Mouse (Mus musculus): ENCODE results near the gene Ift140. TPM values are rescaled to one million over a fixed set of nuclear protein-coding genes. Genes with fewer than 3 reads are reported as not detected.

The Ift140 gene
- polyA plus RNA-seq, 2 experiments, result 15.3 to 18.5 TPM

- no peak overlapping the region for H3K4me3 ChIP-seq (replicated peaks; ENCODE audit: low read length)
- H3K9me3 ChIP-seq (ENCODE audit: control insufficient read depth, low read length), result no peaks in the 10 kb centered on the region
- no peak for TF ChIP-seq POLR2A (IDR thresholded peaks at IDR 0.05; ENCODE audit: borderline replicate concordance, extremely low read depth, insufficient read depth, insufficient read length)
- H3K4me1 ChIP-seq (ENCODE audit: control insufficient read depth, insufficient read depth, low read length), result no peaks in the 10 kb centered on the region
- H3K9ac ChIP-seq (ENCODE audit: low read depth, low read length, severe bottlenecking), result no peak overlapping the region
- no peaks in the 10 kb centered on the region for H3K27me3 ChIP-seq (ENCODE audit: control insufficient read depth, insufficient read depth, low read length)
- H3K36me3 ChIP-seq (ENCODE audit: control insufficient read depth, insufficient read depth, low read length), result peaks cover 28% of the 10 kb centered on the region
- no peak overlapping the region for H3K4me2 ChIP-seq (replicated peaks; ENCODE audit: low read depth, low read length, severe bottlenecking)
- H3K27ac ChIP-seq (replicated peaks; ENCODE audit: low read depth, low read length), result no peak overlapping the region
- 91% methylated on average over 10 of the region's 10 CpGs for WGBS
- DNase-seq (ENCODE audit: low spot score) (no peak), ATAC-seq (ENCODE audit: low FRiP score, low read depth) (no peak)
Measured at GRCm38 (mm10) chr17:25090450-25090849, 74.6 kb downstream of the Ift140 start.

DNA sequence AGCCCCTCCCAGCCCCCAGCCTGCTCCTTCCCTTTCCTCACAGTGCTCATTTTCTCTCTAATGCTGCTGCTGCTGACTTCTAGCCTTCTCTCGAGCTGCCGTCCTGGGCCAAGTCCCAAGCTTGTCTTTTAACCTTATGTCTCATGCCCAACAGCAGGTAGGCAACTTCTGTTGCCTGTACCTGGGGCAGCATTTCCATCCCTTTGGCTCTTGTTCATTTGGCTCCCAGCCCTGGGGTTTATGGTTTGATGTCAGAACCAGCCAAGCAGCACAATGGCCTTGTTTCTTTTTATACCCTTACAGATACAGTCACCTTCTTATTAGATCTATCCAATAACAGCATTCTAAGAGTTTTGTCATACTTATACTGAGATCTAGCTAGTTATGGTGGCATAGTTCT is 80.3 kb downstream of the Ift140 start:
- no peak for TF ChIP-seq POLR2A (IDR thresholded peaks at IDR 0.05; ENCODE audit: borderline replicate concordance, extremely low read depth, insufficient read depth, insufficient read length)
- Histone ChIP-seq H3K27ac (replicated peaks; ENCODE audit: low read depth, low read length) (no peak overlapping the region), H3K36me3 (ENCODE audit: control insufficient read depth, insufficient read depth, low read length) (peaks cover 53% of the 10 kb centered on the region), H3K4me3 (replicated peaks; ENCODE audit: low read length) (no peak overlapping the region), H3K4me1 (ENCODE audit: control insufficient read depth, insufficient read depth, low read length) (no peaks in the 10 kb centered on the region), H3K27me3 (ENCODE audit: control insufficient read depth, insufficient read depth, low read length) (no peaks in the 10 kb centered on the region), H3K9me3 (ENCODE audit: control insufficient read depth, low read length) (no peaks in the 10 kb centered on the region), H3K4me2 (replicated peaks; ENCODE audit: low read depth, low read length, severe bottlenecking) (no peak overlapping the region), H3K9ac (ENCODE audit: low read depth, low read length, severe bottlenecking) (no peak overlapping the region)
- 84% methylated on average over 2 of the region's 2 CpGs for WGBS
- DNase-seq (ENCODE audit: low spot score), result no peak
- ATAC-seq (ENCODE audit: low FRiP score, low read depth), result no peak

DNA sequence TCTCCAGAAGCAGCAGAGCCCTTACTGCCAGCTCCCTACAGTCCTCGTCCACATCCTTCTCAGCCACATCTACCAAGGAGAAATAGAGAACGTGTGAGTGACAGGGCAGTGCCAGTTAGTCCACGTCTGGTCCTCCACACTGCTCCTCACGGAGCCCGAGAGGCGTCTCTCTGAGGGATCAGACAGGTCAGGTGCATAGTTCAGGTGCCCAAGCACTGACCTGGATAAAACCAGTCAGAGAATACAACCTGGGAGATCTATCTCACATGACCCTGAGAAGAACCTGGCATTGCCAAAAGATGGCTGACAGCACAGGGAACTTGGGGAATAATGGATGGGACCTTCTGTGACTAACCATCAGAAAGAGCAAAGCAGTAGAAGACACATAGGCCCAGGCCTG is 84.2 kb downstream of the Ift140 start:
- no peaks in the 10 kb centered on the region for H3K9me3 ChIP-seq (ENCODE audit: control insufficient read depth, low read length)

GRCm38 (mm10) chr17:25101338-25101737 is 85.5 kb downstream of the Ift140 start:
- no peak for ATAC-seq (ENCODE audit: low FRiP score, low read depth)

More for the DNA sequence above, 84.2 kb downstream of the Ift140 start:
- Histone ChIP-seq H3K9ac (ENCODE audit: low read depth, low read length, severe bottlenecking) (no peak overlapping the region), H3K4me1 (ENCODE audit: control insufficient read depth, insufficient read depth, low read length) (no peaks in the 10 kb centered on the region), H3K27ac (replicated peaks; ENCODE audit: low read depth, low read length) (no peak overlapping the region), H3K36me3 (ENCODE audit: control insufficient read depth, insufficient read depth, low read length) (peaks cover 73% of the 10 kb centered on the region), H3K4me2 (replicated peaks; ENCODE audit: low read depth, low read length, severe bottlenecking) (no peak overlapping the region), H3K4me3 (replicated peaks; ENCODE audit: low read length) (no peak overlapping the region), H3K27me3 (ENCODE audit: control insufficient read depth, insufficient read depth, low read length) (no peaks in the 10 kb centered on the region)
- no peak for TF ChIP-seq POLR2A (IDR thresholded peaks at IDR 0.05; ENCODE audit: borderline replicate concordance, extremely low read depth, insufficient read depth, insufficient read length)
- ATAC-seq (ENCODE audit: low FRiP score, low read depth) (no peak), DNase-seq (ENCODE audit: low spot score) (no peak)
- 91% methylated on average over 6 of the region's 6 CpGs for WGBS

DNA sequence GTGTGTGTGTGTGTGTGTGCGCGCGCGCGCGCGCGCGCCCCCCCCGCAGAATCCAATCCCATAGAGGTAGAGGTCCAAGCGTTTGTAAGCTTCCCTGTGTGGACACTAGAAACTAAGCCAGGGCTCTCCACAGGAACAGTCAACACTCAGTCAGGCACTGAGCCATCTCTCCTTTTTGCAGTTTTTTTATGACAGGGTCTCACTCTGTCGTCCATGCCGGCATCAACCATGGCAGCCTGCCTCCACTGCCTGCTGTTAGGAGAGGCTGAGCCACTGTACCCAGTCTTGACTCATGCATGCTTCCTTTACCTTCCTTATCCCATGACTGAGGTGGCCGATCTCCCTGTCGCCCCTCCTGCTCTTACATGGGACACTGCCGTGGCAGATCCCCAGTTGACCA is 91.9 kb downstream of the Ift140 start:
- WGBS, result 74% methylated on average over 16 of the region's 16 CpGs
- H3K27me3 ChIP-seq (ENCODE audit: control insufficient read depth, insufficient read depth, low read length), result no peaks in the 10 kb centered on the region
- no peak for TF ChIP-seq POLR2A (IDR thresholded peaks at IDR 0.05; ENCODE audit: borderline replicate concordance, extremely low read depth, insufficient read depth, insufficient read length)
- peaks cover 78% of the 10 kb centered on the region for H3K36me3 ChIP-seq (ENCODE audit: control insufficient read depth, insufficient read depth, low read length)
- ATAC-seq (ENCODE audit: low FRiP score, low read depth), result no peak
- H3K4me2 ChIP-seq (replicated peaks; ENCODE audit: low read depth, low read length, severe bottlenecking), result no peak overlapping the region
- H3K27ac ChIP-seq (replicated peaks; ENCODE audit: low read depth, low read length), result no peak overlapping the region
- H3K4me1 ChIP-seq (ENCODE audit: control insufficient read depth, insufficient read depth, low read length), result no peaks in the 10 kb centered on the region
- DNase-seq (ENCODE audit: low spot score), result no peak
- H3K9ac ChIP-seq (ENCODE audit: low read depth, low read length, severe bottlenecking), result no peak overlapping the region
- H3K9me3 ChIP-seq (ENCODE audit: control insufficient read depth, low read length), result no peaks in the 10 kb centered on the region
- H3K4me3 ChIP-seq (replicated peaks; ENCODE audit: low read length), result no peak overlapping the region

More at GRCm38 (mm10) chr17:25101338-25101737, 85.5 kb downstream of the Ift140 start:
- Histone ChIP-seq H3K36me3 (ENCODE audit: control insufficient read depth, insufficient read depth, low read length) (peaks cover 85% of the 10 kb centered on the region), H3K9me3 (ENCODE audit: control insufficient read depth, low read length) (no peaks in the 10 kb centered on the region), H3K27ac (replicated peaks; ENCODE audit: low read depth, low read length) (no peak overlapping the region), H3K4me1 (ENCODE audit: control insufficient read depth, insufficient read depth, low read length) (no peaks in the 10 kb centered on the region), H3K4me2 (replicated peaks; ENCODE audit: low read depth, low read length, severe bottlenecking) (no peak overlapping the region), H3K27me3 (ENCODE audit: control insufficient read depth, insufficient read depth, low read length) (no peaks in the 10 kb centered on the region), H3K9ac (ENCODE audit: low read depth, low read length, severe bottlenecking) (no peak overlapping the region), H3K4me3 (replicated peaks; ENCODE audit: low read length) (no peak overlapping the region)
- no peak for TF ChIP-seq POLR2A (IDR thresholded peaks at IDR 0.05; ENCODE audit: borderline replicate concordance, extremely low read depth, insufficient read depth, insufficient read length)
- DNase-seq (ENCODE audit: low spot score), result no peak
- 92% methylated on average over 11 of the region's 11 CpGs for WGBS

GRCm38 (mm10) chr17:25109578-25109977 is 93.7 kb downstream of the Ift140 start:
- no peak for DNase-seq (ENCODE audit: low spot score)
- Histone ChIP-seq H3K9me3 (ENCODE audit: control insufficient read depth, low read length) (no peaks in the 10 kb centered on the region), H3K4me1 (ENCODE audit: control insufficient read depth, insufficient read depth, low read length) (peaks cover under 1% of the 10 kb centered on the region), H3K36me3 (ENCODE audit: control insufficient read depth, insufficient read depth, low read length) (peaks cover 64% of the 10 kb centered on the region), H3K27me3 (ENCODE audit: control insufficient read depth, insufficient read depth, low read length) (no peaks in the 10 kb centered on the region), H3K4me3 (replicated peaks; ENCODE audit: low read length) (no peak overlapping the region), H3K4me2 (replicated peaks; ENCODE audit: low read depth, low read length, severe bottlenecking) (no peak overlapping the region), H3K27ac (replicated peaks; ENCODE audit: low read depth, low read length) (no peak overlapping the region), H3K9ac (ENCODE audit: low read depth, low read length, severe bottlenecking) (no peak overlapping the region)
- 83% methylated on average over 2 of the region's 2 CpGs for WGBS
- TF ChIP-seq POLR2A (IDR thresholded peaks at IDR 0.05; ENCODE audit: borderline replicate concordance, extremely low read depth, insufficient read depth, insufficient read length), result no peak
- no peak for ATAC-seq (ENCODE audit: low FRiP score, low read depth)

All from limb, embryonic 14.5 days (tissue).